Mouse (Mus musculus): ENCODE data around the gene Golga4.
A peak's percentile ranks its signal among the peaks of the same experiment; 100 is the strongest.
"Not testable (repeated sequence)": the region's sequence is repeated elsewhere in the genome, so short reads cannot be mapped to it uniquely, and the experiment has no call there.

Gene Golga4

GRCm38 (mm10) chr9:118585998-118586397, 79.9 kb downstream of the Golga4 start:
- no peak for DNase-seq (ENCODE audit: low spot score in 2 of 2)

GRCm38 (mm10) chr9:118587115-118587514, 81.0 kb downstream of the Golga4 start:
- DNase-seq (ENCODE audit: low spot score in 2 of 2) = no peak

DNA sequence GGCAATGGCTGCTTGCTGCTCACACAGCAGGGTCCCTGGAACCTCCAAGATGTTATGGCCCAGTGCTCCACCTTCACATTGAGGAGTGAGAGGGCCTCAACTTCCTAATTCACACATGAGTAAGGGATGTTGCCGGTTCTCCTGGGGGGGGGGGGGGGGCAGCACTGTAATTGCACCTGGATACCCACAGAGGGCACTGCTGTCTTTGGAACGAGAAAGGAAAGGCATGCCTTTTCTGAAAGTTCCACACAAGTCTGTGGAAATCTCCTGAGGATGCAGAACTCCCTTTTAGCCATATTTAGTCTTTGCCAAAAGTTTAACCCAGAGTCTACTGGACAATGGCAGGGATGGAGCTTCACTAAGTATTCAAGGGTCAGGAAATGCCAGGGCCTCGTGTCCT, 83.2 kb downstream of the Golga4 start:
- DNase-seq (ENCODE audit: low spot score in 2 of 2) = no peak

DNA sequence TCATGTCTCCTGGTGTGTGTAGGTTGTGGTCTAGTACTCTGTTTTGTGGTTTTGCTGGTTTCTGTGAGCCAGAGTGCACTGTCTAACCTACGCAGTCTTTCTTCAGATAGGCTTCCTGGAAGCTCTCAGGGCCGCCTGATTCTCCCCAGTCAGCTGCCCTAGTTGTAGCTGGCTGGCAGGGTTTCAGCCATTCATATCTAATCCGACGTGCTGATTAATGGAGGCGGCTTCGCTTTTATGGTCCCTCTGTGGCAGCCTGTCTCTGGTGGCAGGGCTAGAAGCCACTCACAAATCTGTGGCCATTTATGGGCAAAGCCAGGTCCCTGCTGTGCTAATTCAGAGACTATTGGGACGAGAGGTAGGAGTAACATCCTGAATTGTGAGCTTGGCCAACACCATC, 84.2 kb downstream of the Golga4 start:
- DNase-seq (ENCODE audit: low spot score in 2 of 2) = no peak

GRCm38 (mm10) chr9:118591633-118592032, 85.6 kb downstream of the Golga4 start:
- no peak for DNase-seq (ENCODE audit: low spot score in 2 of 2)

- DNase-seq (ENCODE audit: low spot score in 2 of 2) = no peak
These were observed 86.7 kb downstream of the Golga4 start for GRCm38 (mm10) chr9:118592585-118593249.

- no peak for DNase-seq (ENCODE audit: low spot score in 2 of 2)
These were observed 87.4 kb downstream of the Golga4 start for GRCm38 (mm10) chr9:118593443-118593842.

DNA sequence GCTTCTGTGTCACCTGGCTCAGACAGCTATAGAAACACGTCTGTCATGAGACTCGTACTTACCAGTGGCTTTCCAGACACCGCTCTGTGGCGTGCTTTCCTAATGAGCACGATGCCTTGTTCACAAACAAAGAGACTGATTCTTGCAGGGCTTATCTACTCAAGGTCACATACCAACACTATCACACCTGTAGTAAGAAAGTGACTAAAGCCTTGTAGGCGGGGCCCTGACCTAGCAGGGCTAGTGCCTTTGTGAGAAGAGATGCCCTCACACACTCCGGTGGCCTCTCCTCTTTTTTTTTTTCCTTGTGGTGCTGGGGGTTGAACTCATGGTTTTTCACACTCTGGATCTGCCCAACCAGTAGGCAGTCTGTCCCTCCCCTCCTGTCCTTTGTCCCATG, 90.7 kb downstream of the Golga4 start:
- DNase-seq (ENCODE audit: low spot score in 2 of 2) = no peak

DNA sequence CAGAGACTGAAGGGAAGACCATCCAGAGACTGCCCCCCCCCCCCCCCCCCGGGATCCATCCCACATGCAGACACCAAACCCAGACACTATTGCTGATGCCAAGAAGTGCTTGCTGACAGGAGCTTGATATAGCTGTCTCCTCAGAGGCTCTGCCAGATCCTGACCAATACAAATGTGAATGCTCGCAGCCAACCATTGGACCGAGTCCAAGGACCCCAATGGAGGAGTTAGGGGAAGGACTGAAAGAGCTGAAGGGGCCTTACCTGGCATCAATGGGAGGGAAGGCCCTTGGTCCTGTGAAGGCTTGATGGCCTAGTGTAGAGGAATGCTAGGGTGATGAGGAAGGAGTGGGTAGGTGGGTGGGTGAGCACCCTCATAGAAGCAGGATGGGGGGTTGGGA, 94.3 kb downstream of the Golga4 start:
- DNase-seq (ENCODE audit: low spot score in 2 of 2) = not testable (repeated sequence)

- DNase-seq (ENCODE audit: low spot score in 2 of 2) = no peak
These were observed 96.5 kb downstream of the Golga4 start for GRCm38 (mm10) chr9:118602576-118602975.

DNA sequence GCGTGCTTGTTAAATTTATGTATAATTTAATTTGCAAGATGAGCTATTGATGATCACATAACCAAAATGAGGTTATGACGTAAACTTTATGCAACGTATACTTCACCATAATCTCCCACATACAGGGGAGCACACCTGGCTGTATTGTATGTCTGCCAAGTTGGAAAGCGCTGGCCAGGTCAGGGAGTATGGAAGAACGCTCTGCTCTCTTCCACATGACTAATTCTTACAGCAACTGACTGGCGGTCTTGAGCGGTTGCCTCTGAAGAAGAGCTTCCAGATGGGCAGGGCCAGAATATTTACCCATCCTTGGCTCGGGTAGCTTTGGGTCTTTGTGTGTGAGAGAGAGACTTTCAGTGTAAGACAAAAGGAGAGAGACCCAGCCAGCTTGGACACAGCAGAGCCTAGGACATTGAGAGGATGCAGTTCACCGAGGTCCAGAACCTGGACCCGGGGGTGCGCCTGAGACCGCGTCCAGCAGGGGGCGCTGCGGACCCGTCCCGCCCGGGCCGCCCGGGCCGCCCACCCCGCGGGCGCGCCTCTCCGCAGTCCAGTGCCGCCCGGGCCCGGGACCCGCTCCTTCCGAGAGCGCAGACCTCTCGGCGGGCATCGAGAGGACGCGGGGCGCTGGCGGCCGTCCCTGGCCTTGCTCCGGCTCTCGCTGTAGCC, 100.2 kb downstream of the Golga4 start, which contains the start of gene Itga9:
Gene Itga9, plus strand, starts transcription at position 543 of the 669 bp plus-strand sequence.
- peak; percentile 62 to 75 for DNase-seq (ENCODE audit: low spot score in 2 of 2)

- DNase-seq (ENCODE audit: low spot score in 2 of 2) = peak in 1 of 2 experiments; percentile 31
These were observed 100.8 kb downstream of the Golga4 start for GRCm38 (mm10) chr9:118606817-118607371.

DNA sequence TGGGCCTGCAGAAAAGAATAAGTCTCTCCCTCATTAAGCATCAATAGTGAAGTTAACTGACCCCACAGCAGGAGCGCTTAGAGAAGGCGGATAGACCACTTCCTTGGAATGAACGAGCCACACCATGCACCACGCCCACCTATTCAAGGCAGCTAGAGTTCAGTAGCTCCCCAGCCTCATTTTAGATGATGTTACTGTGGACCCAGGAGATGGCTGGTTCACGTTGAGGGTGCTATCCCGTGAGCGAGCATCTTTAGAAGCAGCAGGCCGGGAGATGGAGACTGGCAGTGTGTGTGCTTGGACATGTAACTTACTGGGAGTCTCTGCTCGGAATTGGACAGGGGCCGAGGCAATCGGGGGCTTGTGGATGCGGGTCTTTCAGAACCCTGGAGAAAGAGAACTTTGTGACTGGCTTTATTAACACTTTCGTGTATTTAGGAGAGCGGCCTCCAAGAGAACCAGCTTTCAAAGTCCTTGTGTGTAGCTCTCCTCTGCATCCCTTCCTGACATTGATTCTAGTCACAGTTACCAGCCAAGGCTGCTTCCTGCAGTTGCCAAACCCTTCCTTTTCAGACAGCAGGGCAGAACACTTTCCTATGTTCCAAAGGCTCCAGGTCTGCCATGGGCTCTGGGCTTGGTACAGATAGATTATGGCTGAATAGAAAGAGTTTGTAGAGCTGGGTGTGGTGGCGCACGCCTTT, 101.8 kb downstream of the Golga4 start:
- DNase-seq (ENCODE audit: low spot score in 2 of 2) = no peak

GRCm38 (mm10) chr9:118608556-118608955, 102.5 kb downstream of the Golga4 start:
- no peak for DNase-seq (ENCODE audit: low spot score in 2 of 2)

DNA sequence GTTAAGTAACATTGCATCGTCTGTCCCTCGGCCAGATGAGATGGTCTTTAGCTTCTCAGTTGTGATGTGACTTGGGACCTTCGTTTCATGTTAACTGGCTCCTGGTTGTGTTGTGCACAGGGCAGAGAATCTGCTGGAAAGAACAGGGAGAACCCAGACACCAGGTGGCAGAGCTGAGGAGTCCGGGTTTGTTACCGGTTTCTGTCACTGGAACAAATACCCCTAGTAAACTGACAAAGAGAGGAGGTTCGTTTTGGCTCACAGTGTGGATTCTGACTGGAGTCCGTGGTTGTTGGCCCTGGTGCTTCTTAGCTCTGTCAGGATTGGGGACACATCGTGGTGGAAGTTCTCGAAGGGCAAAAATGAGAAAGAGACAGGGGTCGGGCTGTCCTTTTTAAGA, 104.0 kb downstream of the Golga4 start:
- peak in 1 of 2 experiments; percentile 58 for DNase-seq (ENCODE audit: low spot score in 2 of 2)

DNA sequence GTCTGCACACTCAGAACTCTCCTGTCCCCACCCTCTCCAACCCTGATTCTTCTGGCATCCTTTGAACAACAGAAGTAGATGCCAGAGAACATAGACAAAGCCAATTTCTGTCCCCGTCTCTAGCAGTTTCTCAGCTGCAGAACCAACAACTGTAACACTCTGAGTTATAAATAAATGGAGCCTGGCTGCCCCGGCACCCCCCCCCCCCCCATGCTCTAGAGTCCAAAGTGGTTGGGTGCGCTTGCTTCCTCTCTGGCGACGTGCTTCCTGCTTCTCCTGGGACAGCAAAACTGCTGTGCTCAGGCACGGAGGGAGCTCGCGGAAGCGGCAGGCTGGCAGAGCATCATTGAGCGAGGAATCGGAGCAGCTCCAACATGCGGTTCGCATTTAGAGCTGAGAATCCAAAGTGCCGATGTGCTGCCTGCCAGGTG, 105.1 kb downstream of the Golga4 start:
- DNase-seq (ENCODE audit: low spot score in 2 of 2) = peak; percentile 70 to 72

DNA sequence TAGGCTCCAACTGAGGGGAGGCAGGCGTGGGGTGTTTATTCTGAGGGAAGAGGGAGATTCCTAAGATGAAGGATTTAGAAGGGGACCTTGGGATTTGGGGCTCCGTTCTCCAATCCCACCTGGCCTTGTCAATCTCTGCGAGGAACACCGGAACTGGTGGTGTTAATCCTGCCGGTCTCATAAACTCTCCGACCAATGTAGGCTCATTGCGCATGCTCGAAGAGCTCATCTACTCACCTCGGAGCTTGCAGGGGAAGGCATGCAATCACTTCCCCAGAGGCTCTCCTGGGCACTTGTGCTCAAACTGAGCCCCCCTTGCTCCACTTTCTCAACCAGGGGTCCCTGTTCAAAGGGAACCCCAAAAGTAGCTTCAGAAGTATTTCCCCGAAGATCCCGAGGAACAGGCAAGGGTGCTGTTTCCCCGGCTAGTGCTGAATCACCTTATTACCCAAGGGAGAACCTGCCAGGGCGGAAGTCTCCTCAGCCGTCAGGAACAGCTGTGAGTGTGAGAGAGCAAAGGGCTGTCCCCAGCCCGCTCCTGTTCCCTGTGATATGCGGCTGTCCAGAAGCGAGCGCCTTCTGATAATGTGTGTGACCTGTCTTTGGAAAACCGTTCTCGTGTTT, 106.0 kb downstream of the Golga4 start:
- no peak for DNase-seq (ENCODE audit: low spot score in 2 of 2)

DNA sequence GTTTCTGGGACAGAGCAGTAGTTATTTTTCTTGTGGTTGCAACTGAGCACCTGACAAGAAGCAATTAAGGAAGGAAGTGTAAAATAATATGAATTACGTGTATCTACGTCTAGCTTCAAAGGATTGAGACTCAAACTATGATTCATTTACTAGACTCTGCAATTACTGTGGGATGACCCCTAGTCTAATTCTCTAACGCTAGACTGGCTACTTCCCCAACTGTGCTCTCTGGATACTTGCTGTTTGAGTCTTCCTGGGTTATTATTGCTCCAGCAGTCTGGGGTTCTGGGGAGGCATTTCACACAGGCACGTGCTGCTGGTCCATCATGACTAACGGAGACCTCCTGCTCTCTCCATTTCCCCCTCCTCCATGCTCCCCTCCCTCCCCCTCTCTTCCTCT, 111.2 kb downstream of the Golga4 start:
- DNase-seq (ENCODE audit: low spot score in 2 of 2) = no peak

DNA sequence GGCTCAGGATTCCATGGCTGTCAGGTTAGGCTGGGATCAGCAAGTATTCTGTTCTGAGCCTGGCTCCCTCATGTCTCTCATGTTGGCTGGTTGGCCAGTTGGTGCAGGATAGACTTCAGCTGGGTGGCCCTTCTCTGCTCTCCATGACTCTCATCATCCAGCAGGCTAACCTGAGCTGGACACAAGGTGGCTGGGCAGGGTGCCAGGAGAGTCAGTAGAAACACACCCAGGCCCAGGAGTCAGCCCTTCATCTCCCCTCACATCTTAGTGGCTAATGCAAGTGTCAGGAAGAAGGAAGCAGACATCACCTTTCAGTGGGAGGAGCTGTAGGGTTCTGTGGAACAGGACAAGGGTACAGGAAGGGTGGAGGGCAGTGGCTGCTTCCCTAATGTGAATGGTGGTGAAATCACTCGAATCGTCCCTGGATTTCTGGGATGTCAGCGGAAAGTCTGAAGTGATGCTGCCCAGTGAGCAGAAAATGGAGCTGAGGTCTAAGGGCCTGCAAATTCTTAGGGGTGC, 112.7 kb downstream of the Golga4 start:
- DNase-seq (ENCODE audit: low spot score in 2 of 2) = no peak

- DNase-seq (ENCODE audit: low spot score in 2 of 2) = no peak
These were observed 114.7 kb downstream of the Golga4 start for GRCm38 (mm10) chr9:118620807-118621206.

DNA sequence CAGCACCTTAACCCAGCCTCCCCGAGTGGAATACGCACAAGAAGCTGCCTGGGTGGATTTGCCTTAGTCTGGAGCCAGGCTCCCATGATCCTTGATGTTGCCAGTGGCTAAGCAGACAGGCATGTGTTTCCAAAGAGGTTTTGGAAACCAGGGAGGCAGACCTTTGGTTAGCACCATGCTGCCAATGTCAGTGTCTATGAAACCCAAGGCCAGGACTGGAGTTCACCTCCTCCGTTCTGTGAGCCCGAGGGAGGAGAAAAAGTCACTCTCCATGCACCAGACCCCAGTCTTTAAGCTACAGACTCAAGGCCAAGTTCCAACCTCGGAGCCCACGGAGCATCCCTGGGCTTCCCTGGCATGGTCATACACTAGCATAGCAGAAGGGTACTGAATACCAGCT, 115.6 kb downstream of the Golga4 start:
- no peak for DNase-seq (ENCODE audit: low spot score in 2 of 2)
